Mouse (Mus musculus): ENCODE measurements around the gene Gmppa.

Gene Gmppa

DNA sequence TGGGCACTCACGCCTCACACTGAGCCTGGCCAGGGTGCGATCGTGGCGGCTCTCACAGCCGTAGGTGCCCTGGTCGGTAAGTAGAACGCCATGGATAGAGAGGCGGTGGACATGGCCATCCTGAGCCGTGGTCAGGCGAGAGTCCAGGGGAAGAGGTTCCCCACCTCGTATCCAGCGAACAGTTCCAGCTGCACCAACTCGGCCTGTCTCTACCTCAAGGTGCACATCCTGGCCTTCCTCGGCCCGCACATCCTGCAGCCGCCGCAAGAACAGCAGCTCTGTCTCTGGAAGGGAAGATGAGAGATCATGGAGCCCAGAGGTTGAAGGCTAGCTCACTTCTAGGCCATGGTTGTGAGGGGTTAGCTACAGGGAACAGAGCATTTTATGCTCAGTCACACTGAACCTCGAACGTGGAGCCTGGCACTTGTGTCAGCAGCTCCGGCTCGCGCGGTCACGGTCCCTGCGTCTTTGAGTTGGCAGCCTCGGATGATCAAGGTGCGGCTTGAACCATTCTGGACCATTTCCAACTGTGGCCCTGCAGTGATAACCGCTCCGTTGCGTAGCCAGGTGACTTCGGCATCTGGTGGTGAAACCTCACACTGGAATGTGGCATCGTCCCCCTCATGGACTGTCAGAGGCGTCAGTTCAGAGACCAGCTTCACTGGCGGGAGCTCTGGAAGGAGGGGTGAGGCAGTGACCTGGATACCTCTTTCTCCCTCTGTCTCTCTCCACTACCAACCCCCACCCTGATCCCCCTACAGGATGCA, 55.2 kb downstream of the Gmppa start:
- DNase-seq: peak; percentile 8

DNA sequence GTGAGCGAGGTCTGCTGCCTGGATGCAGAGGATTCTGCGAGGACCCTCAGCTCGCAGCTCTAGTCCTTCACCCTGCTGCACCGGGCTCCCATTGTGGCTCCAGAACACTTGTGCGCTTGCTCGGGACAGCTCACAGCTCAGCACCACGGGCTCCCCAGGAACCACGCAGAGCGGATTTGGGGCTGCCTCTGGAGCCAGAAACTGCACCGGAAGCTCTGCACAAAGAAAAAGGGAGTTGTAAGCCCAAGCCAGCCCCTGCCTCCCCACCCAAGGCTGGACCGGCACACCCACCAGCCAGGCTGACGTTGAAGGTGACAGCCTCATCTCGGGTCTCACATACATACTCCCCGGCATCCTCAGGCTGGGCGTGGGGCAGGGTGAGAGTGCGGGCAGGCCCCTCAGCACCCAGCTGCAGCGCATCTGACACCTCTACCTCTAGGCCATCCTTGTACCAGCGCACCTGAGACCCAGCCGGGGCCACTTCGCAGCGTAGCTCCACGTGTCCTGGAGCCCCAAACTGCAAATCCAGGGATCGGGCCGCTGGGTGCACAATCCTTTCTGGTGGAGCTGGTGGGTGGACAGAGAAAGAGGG, 56.9 kb downstream of the Gmppa start:
- DNase-seq: no peak
